Mouse (Mus musculus): ENCODE results near the gene Tada3. TPM values are rescaled to one million over a fixed set of nuclear protein-coding genes. Genes with fewer than 3 reads are reported as not detected.

Gene Tada3
- total RNA-seq, 2 experiments from 2014 or later: 21.2 to 24.4 TPM

DNA sequence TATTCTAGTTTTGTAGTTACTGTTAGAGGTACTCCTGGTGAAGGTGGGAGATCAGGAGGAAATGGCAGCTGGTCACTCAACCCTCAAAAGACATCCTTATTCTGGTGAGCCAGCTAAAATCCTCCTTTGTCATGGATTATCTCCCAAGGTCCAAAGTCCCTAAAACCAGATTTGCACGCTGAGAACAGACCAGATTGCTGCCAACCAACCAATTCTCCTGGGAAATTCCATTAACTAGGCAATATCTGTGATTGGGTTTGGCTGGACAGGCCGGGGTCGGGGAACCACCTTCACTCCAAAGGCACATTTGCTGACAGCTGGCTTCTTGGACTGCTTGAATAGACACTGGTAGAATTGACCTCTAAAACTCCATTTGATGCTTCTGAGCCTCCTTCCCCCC, 13.0 kb upstream of the Tada3 start:
- intact Hi-C loops (cut with DNase I): no loop called here

DNA sequence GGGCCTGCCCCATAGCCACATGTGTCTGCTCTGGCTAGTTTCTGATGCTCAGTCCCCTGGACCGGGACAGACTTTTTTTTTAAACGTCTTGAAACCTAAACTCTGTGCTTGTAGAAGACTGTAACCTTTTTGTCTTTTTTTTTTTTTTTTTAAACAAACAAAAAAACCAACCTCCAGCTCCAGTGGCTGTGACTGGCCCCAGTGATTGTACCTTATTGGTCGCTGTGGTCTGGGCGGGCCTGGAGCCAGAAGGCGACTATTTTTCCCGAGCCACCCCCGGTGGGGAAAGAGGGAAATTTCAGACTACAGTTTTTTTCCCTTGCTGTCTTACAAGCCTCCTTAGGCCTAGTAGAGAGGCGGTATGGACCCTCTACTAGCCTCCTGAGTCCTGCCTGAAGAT, 11.3 kb upstream of the Tada3 start, which contains the start of gene Ttll3:
Ttll3 (plus strand) TSS at position 301 of the 400 bp plus-strand sequence.
- intact Hi-C loops (cut with DNase I): no loop called here
- DNase-seq (ENCODE audit: low spot score): no peak

More for the DNA sequence above, 13.0 kb upstream of the Tada3 start:
- DNase-seq (ENCODE audit: low spot score): no peak

DNA sequence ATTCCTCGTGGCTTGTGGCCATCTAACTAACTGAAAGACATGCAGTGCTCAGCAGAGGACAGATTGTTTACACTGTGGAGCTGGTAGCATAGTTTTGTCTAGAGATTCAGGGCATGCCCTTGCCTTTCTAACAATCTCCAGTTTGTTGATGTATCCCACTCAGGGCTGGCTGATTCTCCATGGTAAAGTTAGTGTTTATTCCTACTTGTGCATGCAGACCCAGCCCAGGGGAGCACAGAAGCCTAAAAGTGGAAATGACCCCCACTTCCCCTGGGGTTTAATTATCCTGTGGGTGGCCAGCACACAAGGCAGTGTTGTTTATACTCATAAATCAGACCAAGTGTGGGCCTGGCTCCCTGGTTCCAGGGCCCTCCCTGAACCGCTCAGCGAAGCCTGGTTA, 8.3 kb upstream of the Tada3 start:
- DNase-seq (ENCODE audit: low spot score): no peak
- intact Hi-C loops (cut with DNase I): no loop called here

DNA sequence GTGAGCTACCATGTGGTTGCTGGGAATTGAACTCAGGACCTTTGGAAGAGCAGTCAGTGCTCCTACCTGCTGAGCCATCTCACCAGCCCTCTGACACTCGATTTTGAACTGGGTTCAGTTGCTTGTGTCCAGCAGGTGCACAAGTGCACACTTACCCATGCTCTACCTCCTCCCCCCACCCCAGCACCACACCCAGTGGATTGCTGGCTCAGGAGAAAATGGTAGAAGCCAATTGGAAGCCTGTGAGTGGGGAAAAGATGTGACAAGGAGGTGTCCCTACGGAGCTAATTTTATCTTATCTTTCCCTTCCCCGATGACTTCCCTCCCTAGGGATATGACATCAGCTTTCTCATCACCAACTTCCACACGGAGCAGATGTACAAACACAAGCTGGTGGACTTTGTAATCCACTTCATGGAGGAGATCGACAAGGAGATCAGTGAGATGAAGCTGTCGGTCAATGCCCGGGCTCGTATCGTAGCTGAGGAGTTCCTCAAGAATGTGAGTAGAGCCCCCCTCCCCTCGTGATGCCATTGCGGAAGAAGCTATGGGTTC, 7.6 kb upstream of the Tada3 start:
- intact Hi-C loops (cut with DNase I): no loop called here
- no peak for DNase-seq (ENCODE audit: low spot score)

DNA sequence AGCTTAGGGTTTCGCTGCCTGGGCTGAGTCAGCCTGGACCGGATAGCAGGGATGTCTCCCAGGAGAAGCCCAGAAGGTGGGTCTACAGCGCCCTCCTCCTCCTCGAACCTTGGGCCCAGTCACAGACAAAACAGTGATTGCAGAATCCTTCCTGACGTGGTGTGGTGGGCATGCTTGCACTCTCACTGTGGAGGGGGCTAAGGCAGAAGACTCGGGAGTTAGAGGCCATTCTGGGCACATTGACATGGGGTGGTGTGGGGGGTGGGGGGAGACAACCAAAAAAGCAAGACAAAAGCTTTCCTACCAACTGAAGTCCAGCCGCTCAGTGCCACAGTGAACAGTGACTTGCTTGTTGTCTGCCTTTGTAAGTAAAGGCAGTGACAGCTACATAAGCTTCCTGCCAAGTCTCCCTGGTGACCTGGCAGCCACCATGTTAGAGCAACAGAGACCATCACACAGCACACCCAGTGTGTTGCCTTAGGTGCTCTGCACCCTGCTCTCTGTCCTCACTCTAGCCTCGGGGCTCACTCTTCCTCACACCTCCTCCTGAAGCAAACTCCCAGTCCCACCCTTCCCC, 6.8 kb upstream of the Tada3 start:
- intact Hi-C loops (cut with DNase I): loop anchor here (5.0 kb wide), 1 partner anchor 147 kb away; the partner anchor contains the start of gene Mtmr14
- DNase-seq (ENCODE audit: low spot score): no peak

DNA sequence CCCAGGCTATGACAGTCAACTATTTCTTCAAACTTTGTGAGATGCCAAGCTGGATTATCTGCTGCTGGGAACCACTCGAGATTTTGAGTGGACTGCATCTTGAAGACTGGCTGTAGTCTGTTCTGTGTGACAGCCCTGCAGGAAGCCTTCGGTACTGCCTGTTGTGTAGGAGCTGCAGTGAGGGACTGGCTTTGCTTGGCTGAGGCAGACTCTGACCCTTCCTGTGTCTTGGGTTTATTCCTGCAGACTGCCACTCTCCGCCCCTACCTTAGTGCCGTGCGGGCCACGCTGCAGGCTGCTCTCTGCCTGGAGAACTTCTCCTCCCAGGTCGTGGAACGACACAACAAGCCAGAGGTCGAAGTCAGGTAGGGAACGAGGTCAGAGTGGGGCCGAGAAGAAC, 2.8 kb upstream of the Tada3 start:
- intact Hi-C loops (cut with DNase I): loop anchor here (5.0 kb wide), 1 partner anchor 143 kb away; the partner anchor contains the start of gene Mtmr14
- DNase-seq (ENCODE audit: low spot score): no peak

DNA sequence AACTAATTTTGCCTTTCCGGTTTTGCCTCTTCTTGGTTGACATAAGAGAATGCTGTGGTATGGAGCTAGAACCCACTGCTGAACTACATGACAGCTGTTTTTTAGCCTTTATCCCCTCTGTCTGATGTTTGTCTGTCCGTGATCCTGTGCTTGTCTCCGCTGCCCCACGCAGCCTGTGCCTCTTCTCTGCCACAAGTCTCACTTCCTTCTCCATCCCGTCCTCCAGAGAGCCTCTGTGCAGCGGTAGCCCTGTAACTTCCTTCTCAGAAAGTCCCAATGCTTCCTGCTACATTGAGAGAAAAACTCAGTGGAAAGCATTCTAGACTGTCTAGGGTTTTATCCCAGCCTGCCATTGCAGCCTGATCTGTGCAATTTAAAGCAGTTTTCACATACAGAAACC, 1.6 kb upstream of the Tada3 start:
- intact Hi-C loops (cut with DNase I): loop anchor here (5.0 kb wide), 1 partner anchor 37 kb away; the partner anchor contains the start of gene Camk1
- no peak for DNase-seq (ENCODE audit: low spot score)

DNA sequence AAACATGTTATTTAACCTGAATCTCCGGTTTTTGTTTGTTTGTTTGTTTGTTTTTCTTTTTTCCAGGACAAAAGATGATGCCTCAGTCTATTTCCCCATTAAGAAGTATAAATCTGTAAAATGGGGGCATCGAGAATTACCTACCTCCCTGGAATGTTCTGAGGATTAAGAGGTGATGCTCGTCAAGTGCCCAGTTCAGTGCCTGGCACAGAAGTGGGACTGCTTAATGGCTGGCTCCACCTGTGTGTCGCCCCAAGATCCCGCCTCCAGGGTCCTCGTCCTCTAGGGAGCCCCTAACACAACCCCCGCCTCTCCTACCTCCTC, 549 bp downstream of the Tada3 start:
- no peak for DNase-seq (ENCODE audit: low spot score)
- intact Hi-C loops (cut with DNase I): loop anchor here (5.0 kb wide), 1 partner anchor 35 kb away; the partner anchor contains the start of gene Camk1

DNA sequence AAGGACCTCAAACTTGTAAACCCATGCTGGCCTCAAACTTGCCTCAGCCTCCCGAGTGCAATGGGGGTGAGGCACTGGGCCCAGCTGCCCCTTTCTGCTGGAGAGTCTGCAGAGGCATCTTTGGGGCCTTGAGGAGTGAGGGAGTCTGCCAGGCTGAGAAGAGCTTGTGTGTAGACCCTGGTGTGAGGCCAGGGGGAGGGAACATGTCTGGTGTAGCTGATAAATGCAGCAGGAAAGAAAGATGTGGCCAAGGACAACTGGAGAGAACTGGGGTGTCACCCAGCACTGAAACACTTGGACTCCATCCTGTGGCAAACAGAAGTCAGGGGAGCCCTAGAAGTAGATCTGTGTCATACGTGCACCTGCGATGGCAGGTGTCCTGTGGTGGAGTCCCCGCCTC, 4.2 kb downstream of the Tada3 start:
- DNase-seq (ENCODE audit: low spot score): no peak
- intact Hi-C loops (cut with DNase I): no loop called here

DNA sequence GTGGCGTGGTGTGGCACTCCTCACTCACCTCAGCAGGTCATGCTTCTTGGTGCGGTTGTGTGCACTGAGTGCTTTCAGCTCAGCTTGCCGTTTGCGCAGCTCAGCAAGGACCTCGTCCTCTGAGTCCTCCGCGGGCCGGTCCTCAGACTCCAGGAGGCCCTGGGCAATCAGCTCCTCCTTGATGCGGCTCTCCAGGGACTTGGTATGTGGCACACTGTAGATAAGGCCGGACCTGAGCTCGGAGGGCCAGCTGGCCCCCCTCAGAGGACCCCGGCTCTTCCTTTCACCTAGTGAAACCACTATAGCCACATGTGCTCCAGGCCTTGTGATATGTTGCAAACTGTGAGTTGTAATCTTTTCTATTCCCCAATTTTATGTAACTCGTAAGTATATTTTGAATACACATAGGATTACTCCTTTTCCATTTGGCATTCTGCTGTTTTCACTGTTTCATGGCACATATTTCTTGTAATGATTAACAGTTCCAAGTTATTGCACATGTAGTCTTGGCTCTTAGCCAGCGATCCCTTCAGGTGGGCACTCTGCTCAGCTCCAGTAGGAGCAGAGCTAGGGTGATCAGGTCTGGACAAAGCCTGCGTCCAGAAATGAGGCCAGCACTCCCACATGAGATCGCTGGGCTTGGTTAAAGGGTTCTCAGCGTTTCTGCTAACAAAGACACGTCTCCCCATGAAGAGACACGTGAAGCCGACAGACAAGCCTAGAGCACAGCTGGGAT, 7.3 kb downstream of the Tada3 start:
- intact Hi-C loops (cut with DNase I): no loop called here
- DNase-seq (ENCODE audit: low spot score): no peak

DNA sequence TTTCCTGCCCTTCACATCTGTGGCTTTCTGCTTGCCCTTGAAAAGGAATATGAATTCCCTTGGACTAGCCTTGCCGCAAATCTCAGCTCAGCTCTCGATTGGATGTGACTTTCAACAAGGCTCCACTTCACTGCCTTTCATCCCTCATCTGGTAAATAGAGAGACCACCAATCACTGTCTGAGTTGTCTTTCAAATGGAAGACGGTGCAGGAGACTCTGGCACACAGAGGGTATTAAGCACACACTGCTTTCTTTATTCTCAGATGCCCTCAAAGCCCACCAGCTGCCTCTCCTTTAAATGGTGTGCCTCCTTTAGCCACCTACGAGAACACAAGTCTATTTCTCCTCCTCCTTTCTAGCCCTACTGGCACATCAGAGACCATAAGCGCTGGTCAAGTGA, 9.1 kb downstream of the Tada3 start:
- intact Hi-C loops (cut with DNase I): no loop called here
- DNase-seq (ENCODE audit: low spot score): no peak

DNA sequence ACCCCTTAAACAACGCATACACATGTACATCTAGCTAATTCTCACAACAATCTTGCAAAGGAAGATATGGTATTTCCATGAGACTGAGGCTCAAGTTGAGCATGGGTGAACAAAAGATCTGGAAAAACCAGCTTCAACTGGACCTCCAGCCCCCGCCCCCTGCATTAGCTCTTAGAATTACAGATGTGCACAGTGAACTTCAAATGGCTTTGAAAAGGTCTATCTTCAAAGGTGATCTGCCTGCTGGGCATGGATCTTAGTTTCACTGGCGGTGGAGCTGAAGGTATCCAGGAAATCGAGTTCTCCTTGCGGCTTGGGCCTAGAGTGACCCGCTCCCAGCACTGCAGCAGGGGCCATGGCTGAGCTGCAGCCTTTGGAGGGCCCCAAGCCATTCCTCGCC, 9.6 kb downstream of the Tada3 start:
- DNase-seq (ENCODE audit: low spot score): no peak
- intact Hi-C loops (cut with DNase I): no loop called here

DNA sequence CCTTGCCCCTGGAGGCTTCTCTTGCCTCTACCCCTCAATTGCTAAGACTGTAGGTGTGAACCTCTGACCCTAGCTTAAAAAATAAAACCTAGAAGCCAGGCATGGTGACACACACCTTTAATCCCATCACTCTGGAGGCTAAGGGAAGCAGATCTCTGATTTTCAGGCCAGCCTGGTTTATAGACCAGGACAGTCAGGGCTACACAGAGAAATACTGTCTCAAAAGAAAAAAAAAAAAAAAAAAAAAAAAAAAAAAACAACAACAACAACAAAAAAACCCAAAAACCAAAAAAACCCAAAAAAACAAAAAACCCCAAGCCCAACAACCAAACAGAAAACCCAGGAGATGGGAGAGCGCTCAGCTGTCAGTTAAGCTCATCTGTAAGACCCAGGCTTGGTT, 10.1 kb downstream of the Tada3 start:
- no peak for DNase-seq (ENCODE audit: low spot score)
- intact Hi-C loops (cut with DNase I): no loop called here

DNA sequence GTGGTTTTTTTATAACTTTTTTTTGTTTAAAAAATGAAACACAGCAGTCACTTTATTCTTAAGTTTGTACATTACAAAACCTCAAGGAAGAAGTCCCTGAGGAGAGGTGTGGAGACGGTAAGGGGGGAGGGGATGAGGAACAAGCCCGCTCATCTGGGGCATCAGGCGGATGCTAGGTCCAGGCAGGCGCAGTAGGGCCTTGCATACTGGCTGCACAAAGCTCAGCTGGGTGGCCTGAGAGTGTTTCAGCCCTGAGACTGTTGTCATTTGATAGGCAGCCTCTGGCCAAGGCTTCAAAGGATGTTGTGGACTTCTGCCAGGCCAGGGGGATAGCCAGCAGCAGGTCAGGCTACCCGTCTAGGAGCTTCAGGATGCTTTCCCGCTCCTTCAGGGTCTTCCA, 11.0 kb downstream of the Tada3 start:
- intact Hi-C loops (cut with DNase I): no loop called here

DNA sequence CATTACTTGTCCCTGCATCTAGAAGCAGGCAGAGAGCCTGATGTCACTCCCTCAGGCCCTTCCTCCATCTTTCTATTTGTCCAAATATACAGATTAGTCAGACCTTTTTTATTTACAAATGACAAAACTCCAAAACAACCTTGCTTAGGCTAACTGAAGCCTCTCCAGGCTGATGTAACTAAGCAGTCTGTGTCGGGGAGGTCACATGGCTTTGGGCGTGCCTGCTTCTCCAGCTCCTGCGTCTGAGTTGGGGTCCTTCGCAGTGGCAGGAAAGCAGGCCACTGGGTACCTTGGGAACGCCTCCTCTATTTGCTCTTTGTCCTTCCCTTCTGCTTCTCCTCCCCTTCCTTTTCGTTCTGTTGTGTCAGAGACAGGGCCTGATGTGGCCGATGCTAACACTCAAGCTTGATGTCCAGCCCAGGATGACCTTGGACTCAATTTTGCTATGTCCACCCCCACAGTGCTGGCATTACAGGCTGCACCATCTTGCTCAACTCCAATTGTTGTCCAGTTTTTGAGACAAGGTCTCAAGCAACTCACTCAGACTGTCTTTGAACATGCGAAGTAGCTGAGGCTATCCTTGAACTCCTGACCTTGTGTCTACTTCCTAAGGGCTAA, 13.1 kb downstream of the Tada3 start:
- intact Hi-C loops (cut with DNase I): no loop called here
- DNase-seq (ENCODE audit: low spot score): no peak

More for the DNA sequence above, 11.0 kb downstream of the Tada3 start:
- no peak for DNase-seq (ENCODE audit: low spot score)

DNA sequence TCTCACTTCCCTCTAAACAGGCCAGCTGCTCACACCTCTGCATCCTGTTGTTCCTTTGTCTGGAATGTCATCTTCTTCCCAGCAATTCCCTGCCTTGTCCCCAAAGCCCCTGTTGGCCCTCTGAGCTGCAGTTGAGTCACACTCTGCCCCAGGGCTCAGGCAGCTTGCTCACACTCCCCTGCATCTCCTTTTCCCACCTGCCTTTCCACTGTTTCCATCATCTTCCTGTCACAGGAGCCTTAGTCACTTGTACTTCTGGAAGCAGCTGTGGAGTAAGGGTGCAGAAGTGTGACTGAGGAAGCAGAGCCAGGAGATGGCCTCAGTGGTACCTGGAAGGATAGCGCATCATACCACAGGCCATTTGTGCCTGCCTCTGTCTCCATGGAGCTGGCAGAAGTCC, 15.4 kb downstream of the Tada3 start:
- no peak for DNase-seq (ENCODE audit: low spot score)
- intact Hi-C loops (cut with DNase I): no loop called here

DNA sequence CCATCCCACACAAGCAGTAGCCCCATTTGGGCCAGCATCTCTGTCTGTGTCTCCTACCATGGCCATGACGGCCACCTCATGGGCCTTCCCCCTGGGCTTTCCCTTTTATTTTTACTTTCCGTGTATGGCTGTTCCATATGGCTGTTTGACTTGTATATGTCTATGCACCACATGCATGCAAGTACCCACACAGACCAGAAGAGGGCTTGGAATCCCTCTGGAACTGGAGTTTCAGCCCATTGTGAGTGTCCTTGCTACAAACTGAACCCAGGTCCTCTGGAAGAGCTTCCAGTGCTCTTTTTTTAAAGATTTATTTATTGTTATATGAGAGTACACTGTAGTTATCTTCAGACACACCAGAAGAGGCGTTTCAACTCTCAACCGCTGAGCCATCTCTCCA, 16.2 kb downstream of the Tada3 start:
- intact Hi-C loops (cut with DNase I): no loop called here

DNA sequence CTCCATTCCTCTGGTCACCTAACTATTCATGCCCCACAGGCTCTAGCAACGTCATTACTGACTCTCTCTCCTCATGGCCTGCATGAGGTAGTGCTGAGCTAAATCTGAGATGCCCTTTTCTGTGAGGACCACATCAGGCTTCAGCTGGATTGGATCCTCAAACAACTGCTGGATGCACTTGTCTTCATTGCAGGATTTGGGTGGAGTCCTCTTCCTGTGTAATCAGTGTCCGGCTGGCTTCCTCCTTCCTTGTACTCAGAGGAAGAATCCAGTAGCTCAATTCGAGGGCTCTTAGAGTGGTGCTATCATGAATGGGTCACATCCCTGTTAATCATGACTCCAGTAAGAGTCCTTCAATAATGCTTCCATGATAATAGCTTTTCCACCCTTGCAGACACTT, 24.0 kb downstream of the Tada3 start:
- DNase-seq (ENCODE audit: low spot score): no peak
- intact Hi-C loops (cut with DNase I): no loop called here

More for the DNA sequence above, 16.2 kb downstream of the Tada3 start:
- no peak for DNase-seq (ENCODE audit: low spot score)

DNA sequence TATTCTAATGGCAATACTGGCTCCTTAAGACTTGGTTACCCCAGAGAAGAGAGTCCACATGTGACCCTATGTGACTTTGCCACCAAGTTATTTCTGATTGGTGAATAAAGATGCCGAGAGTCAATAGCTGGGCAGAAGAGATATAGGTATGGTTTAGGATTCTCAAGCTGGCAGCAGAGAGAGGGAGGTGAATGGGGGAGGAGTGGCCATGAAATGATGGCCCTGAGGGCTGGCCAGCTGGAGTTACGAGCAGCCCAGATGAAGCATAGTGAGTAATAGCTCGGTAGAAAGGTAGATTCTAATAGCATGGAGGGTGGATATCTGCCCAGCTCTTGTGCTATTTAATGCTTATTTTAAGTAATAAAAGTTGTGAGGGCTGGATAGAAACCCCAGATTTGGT, 24.9 kb downstream of the Tada3 start:
- DNase-seq (ENCODE audit: low spot score): no peak
- intact Hi-C loops (cut with DNase I): no loop called here

DNA sequence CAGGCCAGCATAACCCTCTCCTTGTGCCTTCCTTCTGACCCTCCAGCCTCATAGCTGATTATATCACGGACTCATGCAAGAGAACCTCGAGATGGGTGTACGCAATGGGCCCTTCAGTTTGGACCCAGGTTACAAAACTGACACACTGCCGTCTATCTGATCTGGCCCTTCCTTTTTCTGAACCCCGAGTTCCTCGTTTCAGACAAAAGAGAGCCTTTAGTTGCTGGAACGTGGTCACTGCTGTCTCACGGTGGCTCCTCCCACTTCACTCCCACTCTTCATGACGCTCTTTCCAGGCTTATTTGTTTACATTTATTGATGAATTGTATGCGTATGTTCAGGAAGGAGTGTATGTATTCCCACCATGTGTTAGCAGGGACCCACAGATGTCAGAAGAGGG, 26.0 kb downstream of the Tada3 start:
- intact Hi-C loops (cut with DNase I): no loop called here
- no peak for DNase-seq (ENCODE audit: low spot score)

DNA sequence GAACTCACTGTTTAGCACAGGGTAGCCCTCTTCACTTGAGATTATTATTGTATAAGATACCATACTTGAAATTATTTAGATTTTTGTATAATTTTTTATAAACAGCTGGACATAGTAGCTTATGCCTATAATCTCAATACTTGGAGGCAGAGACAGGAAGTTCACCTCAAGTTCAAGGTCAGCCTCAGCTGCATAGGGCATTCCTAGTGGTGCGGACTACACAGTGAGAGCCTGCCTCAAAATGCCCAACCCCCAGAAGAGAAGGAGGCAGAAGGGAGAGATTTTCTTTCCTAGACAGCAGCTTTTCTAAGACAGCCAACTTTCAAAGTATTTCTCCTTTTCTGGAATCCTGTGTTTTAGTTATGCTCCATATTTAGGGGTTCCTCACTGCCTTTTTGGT, 26.5 kb downstream of the Tada3 start:
- no peak for DNase-seq (ENCODE audit: low spot score)
- intact Hi-C loops (cut with DNase I): no loop called here
